8 mouse cellular contexts compared by ENCODE assay signal in the genomic region with DNA sequence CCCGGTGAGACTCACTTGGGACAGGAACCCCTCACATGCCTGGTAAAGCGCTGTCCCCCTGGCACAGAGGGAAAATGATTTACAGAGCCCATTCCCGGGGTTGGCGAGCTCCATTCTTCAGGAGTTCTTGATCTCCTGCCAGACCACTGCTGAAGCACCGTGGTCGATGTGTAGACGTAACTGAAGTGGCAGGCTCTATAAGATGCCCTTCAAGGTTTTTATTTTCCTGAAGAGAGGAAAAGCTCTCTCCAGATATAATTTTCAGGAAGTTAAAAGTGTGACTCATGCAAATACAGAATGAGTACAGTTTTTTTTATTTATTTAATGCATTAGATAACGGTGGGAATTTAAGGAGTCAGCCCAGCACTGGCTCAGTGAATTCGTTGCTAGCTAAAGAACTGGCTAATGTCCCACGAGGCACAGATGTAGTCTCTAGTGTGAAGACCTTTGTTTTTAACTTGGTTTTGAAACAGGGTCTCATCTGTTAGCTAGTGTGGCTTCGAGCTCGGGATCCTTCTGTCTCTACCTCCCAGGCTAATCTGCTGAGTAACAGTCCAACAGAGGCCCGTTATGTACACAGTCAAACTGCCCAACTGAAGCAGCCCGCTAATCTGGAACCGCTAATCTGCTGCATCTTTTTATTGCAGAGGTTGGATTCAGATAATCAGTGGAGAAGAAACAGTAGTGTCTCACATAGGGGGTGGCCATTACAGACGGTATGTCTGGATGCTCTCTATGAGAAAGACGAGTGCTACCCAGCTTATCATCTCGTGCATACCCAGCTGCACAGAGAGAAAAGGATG. TPM values are rescaled to one million over a fixed set of nuclear protein-coding genes. Genes with fewer than 3 reads are reported as not detected.
A peak's percentile ranks its signal among the peaks of the same experiment; 100 is the strongest.
DNase-seq lines count a peak whose midpoint lies in the region; ATAC-seq lines count a peak whose summit lies in the region.

No protein-coding gene starts in this region.

- H3K36me3 ChIP-seq in kidney, embryonic 15.5 days: peaks cover 20% of the 10 kb centered on the region
- H3K36me3 ChIP-seq in heart, embryonic 16.5 days (ENCODE audit: control insufficient read depth, insufficient read depth): peaks cover 11% of the 10 kb centered on the region
- H3K36me3 ChIP-seq in midbrain, embryonic 10.5 days: peaks cover 9% of the 10 kb centered on the region

- 67% methylated on average over 18 of the region's 18 CpGs for WGBS in kidney, embryonic 15.5 days
- WGBS in heart, embryonic 16.5 days: 43% methylated on average over 18 of the region's 18 CpGs
- WGBS in midbrain, embryonic 10.5 days: 87% methylated on average over 18 of the region's 18 CpGs

- peak overlapping the region; percentile 98 for H3K27ac ChIP-seq in kidney, embryonic 15.5 days
- H3K27ac ChIP-seq in heart, embryonic 16.5 days (ENCODE audit: low read length): peak overlapping the region; percentile 94
- H3K27ac ChIP-seq in midbrain, embryonic 10.5 days (replicated peaks): peak overlapping the region; percentile 43; the same call in 1 of the 2 replicates

- H3K9me3 ChIP-seq in kidney, embryonic 15.5 days (replicated peaks): no peaks in the 10 kb centered on the region
- H3K9me3 ChIP-seq in heart, embryonic 16.5 days (replicated peaks; ENCODE audit: control insufficient read depth, low read length): no peaks in the 10 kb centered on the region
- no peaks in the 10 kb centered on the region for H3K9me3 ChIP-seq in midbrain, embryonic 10.5 days (replicated peaks)

- H3K4me3 ChIP-seq in kidney, embryonic 15.5 days (replicated peaks): no peak overlapping the region
- H3K4me3 ChIP-seq in heart, embryonic 16.5 days (ENCODE audit: low read length): no peak overlapping the region
- H3K4me3 ChIP-seq in midbrain, embryonic 10.5 days: no peak overlapping the region

- H3K4me2 ChIP-seq in kidney, embryonic 15.5 days: no peak overlapping the region
- no peak overlapping the region for H3K4me2 ChIP-seq in heart, embryonic 16.5 days (ENCODE audit: low read depth, low read length)

- no peak for ATAC-seq in kidney, embryonic 15.5 days (replicated peaks; ENCODE audit: low FRiP score)
- no peak for ATAC-seq in heart, embryonic 16.5 days (replicated peaks; ENCODE audit: extremely low read depth, insufficient read depth, low FRiP score)

- no peak for DNase-seq in kidney, adult 18-20 months
- peak; percentile 42 for DNase-seq in Muller cell, postnatal 12 days (ENCODE audit: inconsistent ontology term)
- DNase-seq in midbrain, embryonic 10.5 days (ENCODE audit: low spot score): peak; percentile 11
- DNase-seq in thymus, postnatal 36 days: no peak
- DNase-seq in cerebellum, adult 9-11 months: no peak
- DNase-seq in left cerebral cortex, adult 11 months (ENCODE audit: low spot score): no peak

- no peak overlapping the region for H3K9ac ChIP-seq in kidney, embryonic 15.5 days
- peak overlapping the region; percentile 81; the same call in 1 of the 2 replicates for H3K9ac ChIP-seq in heart, embryonic 16.5 days (ENCODE audit: low read length)

- no peaks in the 10 kb centered on the region for H3K27me3 ChIP-seq in kidney, embryonic 15.5 days
- no peaks in the 10 kb centered on the region for H3K27me3 ChIP-seq in heart, embryonic 16.5 days (ENCODE audit: control insufficient read depth, insufficient read depth, low read length)
- no peaks in the 10 kb centered on the region for H3K27me3 ChIP-seq in midbrain, embryonic 10.5 days (ENCODE audit: low read depth, poor library complexity, severe bottlenecking)

- H3K4me1 ChIP-seq in kidney, embryonic 15.5 days: peaks cover 58% of the 10 kb centered on the region
- H3K4me1 ChIP-seq in heart, embryonic 16.5 days (ENCODE audit: control insufficient read depth, insufficient read depth, low read length): peaks cover 49% of the 10 kb centered on the region
- H3K4me1 ChIP-seq in midbrain, embryonic 10.5 days: peaks cover 53% of the 10 kb centered on the region

RNA-seq across cellular contexts. Expression of a gene that starts 23.2 kb away (rescaled TPM):
- polyA plus RNA-seq in kidney, embryonic 15.5 days (2015; fragmentation: Nextera tagmentation; extraction: Ambion mirVana): 20.3 and 24.4 TPM in 2 replicates
- 9.8 and 14.3 TPM in 2 replicates for polyA plus RNA-seq in heart, embryonic 16.5 days (2015; fragmentation: Nextera tagmentation; extraction: Ambion mirVana)
- 7.2 and 9.5 TPM in 2 replicates for polyA plus RNA-seq in midbrain, embryonic 10.5 days (2016; fragmentation: Nextera tagmentation; extraction: Ambion mirVana)

RNA-seq across cellular contexts. Expression of a gene that starts 23.5 kb away (rescaled TPM):
- 36.4 and 39.4 TPM in 2 replicates for polyA plus RNA-seq in kidney, embryonic 15.5 days (2015; fragmentation: Nextera tagmentation; extraction: Ambion mirVana)
- 23.4 and 24.2 TPM in 2 replicates for polyA plus RNA-seq in heart, embryonic 16.5 days (2015; fragmentation: Nextera tagmentation; extraction: Ambion mirVana)
- polyA plus RNA-seq in midbrain, embryonic 10.5 days (2016; fragmentation: Nextera tagmentation; extraction: Ambion mirVana): 15.5 and 16.4 TPM in 2 replicates

RNA-seq across cellular contexts. Expression of a gene that starts 23.6 kb away (rescaled TPM):
- 2.7 and 3.2 TPM in 2 replicates for polyA plus RNA-seq in kidney, embryonic 15.5 days (2015; fragmentation: Nextera tagmentation; extraction: Ambion mirVana)
- polyA plus RNA-seq in heart, embryonic 16.5 days (2015; fragmentation: Nextera tagmentation; extraction: Ambion mirVana): 0.87 and 4.3 TPM in 2 replicates
- polyA plus RNA-seq in midbrain, embryonic 10.5 days (2016; fragmentation: Nextera tagmentation; extraction: Ambion mirVana): 0.12 and 1.4 TPM in 2 replicates

Comparison
In these comparisons a context has a peak if more than half of its experiments do, and no peak if none do; other contexts are left out.
1. H3K27ac ChIP-seq: peak in every context shown above with its lines; median percentile 98 in kidney, embryonic 15.5 days; 94 in heart, embryonic 16.5 days; 43 in midbrain, embryonic 10.5 days.
2. DNase-seq: peak in Muller cell, postnatal 12 days (single experiment) and midbrain, embryonic 10.5 days (single experiment); none in kidney, adult 18-20 months (single experiment), thymus, postnatal 36 days (0 of 2), cerebellum, adult 9-11 months (single experiment) and left cerebral cortex, adult 11 months (single experiment).